ENCODE assay signal across 1 mouse cellular context in the genomic region with DNA sequence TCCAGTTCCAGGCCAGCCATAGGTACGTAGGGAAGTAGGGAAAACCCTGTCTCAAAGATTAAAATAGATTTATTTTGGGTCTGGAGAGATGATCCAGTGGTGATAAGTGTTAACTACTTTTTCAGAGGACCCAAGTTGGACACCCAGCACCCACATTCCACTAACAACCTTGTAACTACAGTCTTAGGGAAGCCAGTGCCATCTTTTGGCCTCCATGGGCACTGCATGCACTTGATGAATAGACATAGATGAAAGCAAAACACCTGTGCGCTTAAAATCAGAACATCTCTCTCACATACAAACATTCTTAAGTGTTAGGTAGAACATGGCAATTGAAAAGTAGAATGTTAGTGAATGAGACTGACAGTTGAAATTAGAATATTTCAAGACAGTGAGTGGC.
TF ChIP-seq lines count a peak whose summit lies in the region.

No protein-coding gene starts in this region.

TF ChIP-seq in CH12.LX, 34 proteins besides CTCF, POLR2A, EP300 and RAD21:
- TF ChIP-seq MAX (IDR thresholded peaks at IDR 0.05; ENCODE audit: low read length) (no peak), SMC3 (IDR thresholded peaks at IDR 0.05; ENCODE audit: low read depth, low read length) (peak; percentile 21; the same call in 1 of the 2 replicates), CHD1 (IDR thresholded peaks at IDR 0.05; ENCODE audit: low read depth, low read length) (no peak)
